In the genomic region with DNA sequence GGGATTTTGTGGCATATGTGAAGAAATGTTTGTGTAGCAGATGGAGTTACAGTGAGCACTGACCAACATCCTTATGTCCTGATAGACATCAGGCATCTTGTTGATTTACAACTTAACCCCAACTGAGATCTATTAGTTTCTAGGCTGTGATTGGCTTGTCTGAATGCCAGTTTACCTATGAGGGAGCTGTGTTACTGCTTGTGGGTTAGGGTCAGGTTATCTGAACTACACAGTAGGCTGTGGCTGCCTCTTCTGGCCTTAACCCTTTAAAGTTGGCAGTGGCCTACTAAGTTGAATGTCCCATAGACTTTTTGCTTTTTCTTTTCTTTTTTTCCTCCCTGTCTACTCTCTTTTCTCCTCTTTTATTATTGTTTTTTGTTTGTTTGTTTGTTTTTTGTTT, we compare ENCODE assay signal across 15 mouse cellular contexts.
DNase-seq lines count a peak whose midpoint lies in the region; ATAC-seq and TF ChIP-seq lines count a peak whose summit lies in the region.
"Had no signal": no experiment of that assay in that cellular context is flagged by ENCODE, and none has a peak within 500 bp of the region (broad histone marks: within the 10 kb centered on the region; RNA-seq: fewer than 3 reads in every experiment).

No protein-coding gene starts in this region.

- H3K4me1 ChIP-seq in intestine, embryonic 14.5 days (replicated peaks; ENCODE audit: control insufficient read depth, insufficient read depth, low read length) = peaks cover 28% of the 10 kb centered on the region
- H3K4me1 ChIP-seq in intestine, postnatal 0 days (replicated peaks; ENCODE audit: control insufficient read depth, insufficient read depth, low read length) = 0 out of 2 replicates have a peak, but pooled peaks cover 12% of the 10 kb centered on the region
- peaks cover 65% of the 10 kb centered on the region for H3K4me1 ChIP-seq in G1E (ENCODE audit: insufficient read depth, low read depth, low read length)

- TF ChIP-seq CTCF in intestine, postnatal 0 days (IDR thresholded peaks at IDR 0.05; ENCODE audit: low read depth) = no peak
- TF ChIP-seq CTCF in G1E (IDR thresholded peaks at IDR 0.05; ENCODE audit: low read depth, low read length) = no peak

- ATAC-seq in intestine, embryonic 14.5 days (replicated peaks; ENCODE audit: low FRiP score, low TSS enrichment, low read depth) = no peak
- no peak for ATAC-seq in intestine, postnatal 0 days
- ATAC-seq in G1E (ENCODE audit: extremely low read depth, insufficient number of reproducible peaks, low FRiP score, poor library complexity, severe bottlenecking) = peak; percentile 74
- ATAC-seq in granulocyte monocyte progenitor cell, adult 5-6 weeks (replicated peaks; ENCODE audit: poor library complexity, severe bottlenecking) = no peak; the same call in 1 of the 2 replicates

- no peak overlapping the region for H3K4me2 ChIP-seq in intestine, embryonic 14.5 days (ENCODE audit: low read length)
- H3K4me2 ChIP-seq in intestine, postnatal 0 days (replicated peaks; ENCODE audit: low read depth) = no peak overlapping the region
- H3K4me2 ChIP-seq: embryonic facial prominence, embryonic 12.5 days; forebrain, embryonic 13.5 days; hindbrain, embryonic 12.5 days; limb, embryonic 12.5 days had no signal

- H3K9ac ChIP-seq in intestine, embryonic 14.5 days (ENCODE audit: low read length) = no peak overlapping the region
- no peak overlapping the region for H3K9ac ChIP-seq in intestine, postnatal 0 days (ENCODE audit: low read depth, low read length)
- H3K9ac ChIP-seq: embryonic facial prominence, embryonic 12.5 days; forebrain, embryonic 13.5 days; hindbrain, embryonic 12.5 days; limb, embryonic 12.5 days had no signal

- no peak overlapping the region for H3K4me3 ChIP-seq in intestine, embryonic 14.5 days (ENCODE audit: low read depth, low read length)
- no peak overlapping the region for H3K4me3 ChIP-seq in intestine, postnatal 0 days (ENCODE audit: low read depth, low read length)
- H3K4me3 ChIP-seq in G1E (ENCODE audit: low read depth, low read length) (peak overlapping the region; percentile 9; the same call in 1 of the 2 replicates), macrophage (ENCODE audit: inconsistent target) (peak overlapping the region; percentile 15; the same call in 1 of the 2 replicates)
- H3K4me3 ChIP-seq: embryonic facial prominence, embryonic 12.5 days; forebrain, embryonic 13.5 days; hindbrain, embryonic 12.5 days; limb, embryonic 12.5 days had no signal

- no peaks in the 10 kb centered on the region for H3K9me3 ChIP-seq in intestine, embryonic 14.5 days (ENCODE audit: control insufficient read depth, low read length)
- H3K9me3 ChIP-seq in intestine, postnatal 0 days (ENCODE audit: control insufficient read depth) = no peaks in the 10 kb centered on the region
- no peaks in the 10 kb centered on the region for H3K9me3 ChIP-seq in G1E (replicated peaks)
- H3K9me3 ChIP-seq: embryonic facial prominence, embryonic 12.5 days; forebrain, embryonic 13.5 days; hindbrain, embryonic 12.5 days; limb, embryonic 12.5 days had no signal

- peak overlapping the region; percentile 52; the same call in 1 of the 2 replicates for H3K27ac ChIP-seq in intestine, embryonic 14.5 days (ENCODE audit: low read depth)
- no peak overlapping the region for H3K27ac ChIP-seq in intestine, postnatal 0 days (ENCODE audit: low read depth, low read length)
- H3K27ac ChIP-seq in macrophage = peak overlapping the region; percentile 32
- H3K27ac ChIP-seq: embryonic facial prominence, embryonic 12.5 days; forebrain, embryonic 13.5 days; hindbrain, embryonic 12.5 days had no signal

- no peaks in the 10 kb centered on the region for H3K27me3 ChIP-seq in intestine, embryonic 14.5 days (replicated peaks; ENCODE audit: control insufficient read depth, insufficient read depth, low read length)
- no peaks in the 10 kb centered on the region for H3K27me3 ChIP-seq in intestine, postnatal 0 days (replicated peaks; ENCODE audit: control insufficient read depth, insufficient read depth, low read length)
- no peaks in the 10 kb centered on the region for H3K27me3 ChIP-seq in G1E (ENCODE audit: insufficient read depth, low read length)
- H3K27me3 ChIP-seq: embryonic facial prominence, embryonic 12.5 days; forebrain, embryonic 13.5 days; hindbrain, embryonic 12.5 days; limb, embryonic 12.5 days had no signal

- H3K79me2 ChIP-seq in macrophage (ENCODE audit: inconsistent target) = peaks cover 86% of the 10 kb centered on the region

- no peaks in the 10 kb centered on the region for H3K36me3 ChIP-seq in intestine, embryonic 14.5 days (ENCODE audit: control insufficient read depth, insufficient read depth, low read length)
- no peaks in the 10 kb centered on the region for H3K36me3 ChIP-seq in intestine, postnatal 0 days (ENCODE audit: control insufficient read depth, insufficient read depth)
- H3K36me3 ChIP-seq in G1E (replicated peaks) = peaks cover 30% of the 10 kb centered on the region
- no peaks in the 10 kb centered on the region for H3K36me3 ChIP-seq in macrophage (ENCODE audit: inconsistent target)
- H3K36me3 ChIP-seq: embryonic facial prominence, embryonic 12.5 days; hindbrain, embryonic 12.5 days; limb, embryonic 12.5 days had no signal

- no peak for DNase-seq in intestine, embryonic 14.5 days (ENCODE audit: low spot score)
- DNase-seq in 3T3-L1 (ENCODE audit: low read depth, low spot score) (peak; percentile 31), G1E (ENCODE audit: low spot score) (peak; percentile 64)
- no peak for DNase-seq in left cerebral cortex, adult 18-20 months (ENCODE audit: low spot score in 2 of 2)
- DNase-seq: cerebellum, postnatal 10 days; gastrocnemius, postnatal 25 days; layer of hippocampus, postnatal 36 days; thymus, postnatal 25 days had no signal

Comparison
In these comparisons a context has a peak if more than half of its experiments do, and no peak if none do; other contexts are left out.
1. DNase-seq: peak in 3T3-L1 (single experiment) and G1E (single experiment); none in intestine, embryonic 14.5 days (single experiment) and left cerebral cortex, adult 18-20 months (0 of 2).
2. H3K4me3 ChIP-seq: peak in G1E (single experiment) and macrophage (single experiment); none in intestine, embryonic 14.5 days (single experiment) and intestine, postnatal 0 days (single experiment).